Mouse (Mus musculus) testis, adult 2 months (tissue): ENCODE measurements around the gene Chpt1. TPM values are rescaled to one million over a fixed set of nuclear protein-coding genes. Genes with fewer than 3 reads are reported as not detected.

Experiments
- H3K27ac ChIP-seq: fragments of 200-500 bp; 2 replicates; pipeline ENCODE4 v1.5.1; 2012; ENCODE audit warnings: low read depth, low read length; ENCODE audit not compliant: control insufficient read depth, insufficient read depth
- H3K27me3 ChIP-seq: fragments of 200-500 bp; 2 replicates; pipeline ENCODE4 v1.6.1; 2012; ENCODE audit warnings: mild to moderate bottlenecking, low read length, moderate library complexity; ENCODE audit not compliant: control insufficient read depth, insufficient read depth
- H3K36me3 ChIP-seq: fragments of 200-500 bp; 2 replicates; pipeline ENCODE4 v1.6.1; 2012; ENCODE audit warnings: mild to moderate bottlenecking, low read length; ENCODE audit not compliant: control insufficient read depth, insufficient read depth
- H3K4me1 ChIP-seq: fragments of 200-500 bp; 2 replicates; pipeline ENCODE4 v1.6.1; 2012; ENCODE audit warnings: low read length; ENCODE audit not compliant: control insufficient read depth, insufficient read depth
- H3K4me3 ChIP-seq: fragments of 200-500 bp; 2 replicates; pipeline ENCODE4 v1.5.1; 2012; ENCODE audit warnings: low read depth, mild to moderate bottlenecking, low read length, moderate library complexity, mixed read lengths; ENCODE audit not compliant: control insufficient read depth
- CTCF ChIP-seq: fragments of 200-500 bp; IDR thresholded peaks from 2 replicates; pipeline ENCODE4 v1.5.1; 2012; ENCODE audit warnings: low read depth, mild to moderate bottlenecking, inconsistent platforms, low read length, moderate library complexity; ENCODE audit not compliant: control insufficient read depth, insufficient read depth, insufficient replicate concordance
- POLR2A ChIP-seq: fragments of 200-500 bp; IDR thresholded peaks from 2 replicates; pipeline ENCODE4 v1.6.1; 2012; ENCODE audit warnings: low read depth, mild to moderate bottlenecking, inconsistent platforms, low read length, moderate library complexity; ENCODE audit not compliant: control insufficient read depth
- polyA plus RNA-seq: library from polyadenylated mRNA; depleted of rRNA; stranded (reverse); fragments of >200 nt; gene quantifications from 2 replicates; pipeline ENCODE4 v1.2.3, GENCODE M21; 2012; rRNA removed

Chpt1 gene
- polyA plus RNA-seq, 1 experiment: 82.5 TPM

- no peak overlapping the region for H3K27ac ChIP-seq
- no peaks in the 10 kb centered on the region for H3K27me3 ChIP-seq
- no peak overlapping the region for H3K4me3 ChIP-seq
Observed at GRCm38 (mm10) chr10:88409751-88410150, 94.1 kb downstream of the Chpt1 start.

GRCm38 (mm10) chr10:88407875-88408631 lies 95.8 kb downstream of the Chpt1 start:
- no peaks in the 10 kb centered on the region for H3K27me3 ChIP-seq
- H3K36me3 ChIP-seq: no peaks in the 10 kb centered on the region
- H3K4me1 ChIP-seq: no peaks in the 10 kb centered on the region
- no peak overlapping the region for H3K4me3 ChIP-seq
- TF ChIP-seq POLR2A: no peak
- TF ChIP-seq CTCF: no peak
- H3K27ac ChIP-seq: no peak overlapping the region

More at GRCm38 (mm10) chr10:88409751-88410150, 94.1 kb downstream of the Chpt1 start:
- TF ChIP-seq POLR2A (no peak), CTCF (no peak)
- no peaks in the 10 kb centered on the region for H3K4me1 ChIP-seq
- H3K36me3 ChIP-seq: no peaks in the 10 kb centered on the region

GRCm38 (mm10) chr10:88405812-88406211 lies 98.1 kb downstream of the Chpt1 start:
- H3K27ac ChIP-seq: no peak overlapping the region
- no peaks in the 10 kb centered on the region for H3K36me3 ChIP-seq
- TF ChIP-seq POLR2A (no peak), CTCF (no peak)
- no peaks in the 10 kb centered on the region for H3K27me3 ChIP-seq
- no peaks in the 10 kb centered on the region for H3K4me1 ChIP-seq
- no peak overlapping the region for H3K4me3 ChIP-seq

- H3K36me3 ChIP-seq: no peaks in the 10 kb centered on the region
- H3K4me1 ChIP-seq: no peaks in the 10 kb centered on the region
- TF ChIP-seq CTCF (no peak), POLR2A (no peak)
- H3K4me3 ChIP-seq: no peak overlapping the region
- H3K27ac ChIP-seq: no peak overlapping the region
- H3K27me3 ChIP-seq: no peaks in the 10 kb centered on the region
Observed at GRCm38 (mm10) chr10:88404220-88404619, 99.7 kb downstream of the Chpt1 start.

- no peaks in the 10 kb centered on the region for H3K36me3 ChIP-seq
- no peak overlapping the region for H3K27ac ChIP-seq
- no peaks in the 10 kb centered on the region for H3K4me1 ChIP-seq
- no peak overlapping the region for H3K4me3 ChIP-seq
- TF ChIP-seq CTCF (no peak), POLR2A (no peak)
- no peaks in the 10 kb centered on the region for H3K27me3 ChIP-seq
Observed at GRCm38 (mm10) chr10:88403021-88403420, 100.9 kb downstream of the Chpt1 start.

Other genes starting within 250 kb of the Chpt1 start
- gene Dram1, start 125.0 kb downstream of the Chpt1 start, polyA plus RNA-seq: 30.7 and 34.2 TPM in 2 replicates
- 8.1 and 10.0 TPM in 2 replicates for gene Gnptab, start 124.9 kb downstream of the Chpt1 start, polyA plus RNA-seq
- gene Sycp3, start 44.5 kb downstream of the Chpt1 start, polyA plus RNA-seq: 12.5 and 17.1 TPM in 2 replicates
- 2.1 TPM in 2 replicates for gene Mybpc1, start 101.1 kb upstream of the Chpt1 start, polyA plus RNA-seq
- gene Spic, start 180.9 kb upstream of the Chpt1 start, polyA plus RNA-seq: not detected in 2 replicates
- gene Arl1, start 226.8 kb upstream of the Chpt1 start, polyA plus RNA-seq: 28.9 and 32.6 TPM in 2 replicates